Mouse (Mus musculus) bone marrow, adult 2 months (tissue): ENCODE measurements around the gene Kremen2. TPM values are rescaled to one million over a fixed set of nuclear protein-coding genes. Genes with fewer than 3 reads are reported as not detected.

Experiments
- H3K27ac ChIP-seq: fragments of 200-500 bp; 2 replicates; pipeline ENCODE4 v1.5.1; 2012; ENCODE audit warnings: low read depth, mild to moderate bottlenecking, control low read depth, inconsistent platforms, low read length; ENCODE audit not compliant: control insufficient read depth, poor library complexity, insufficient read depth
- H3K4me1 ChIP-seq: fragments of 200-500 bp; 2 replicates; pipeline ENCODE4 v1.6.1; 2011; ENCODE audit warnings: low read length; ENCODE audit not compliant: control insufficient read depth, insufficient read depth
- H3K4me3 ChIP-seq: fragments of 200-500 bp; replicated peaks from 2 replicates; pipeline ENCODE3; 2011; ENCODE audit warnings: mild to moderate bottlenecking, low read depth, low read length, control low read depth; ENCODE audit not compliant: control insufficient read depth
- CTCF ChIP-seq: fragments of 200-500 bp; IDR thresholded peaks from 2 replicates; pipeline ENCODE4 v1.5.1; 2011; ENCODE audit warnings: low read length, control low read depth; ENCODE audit not compliant: control insufficient read depth, insufficient read depth
- POLR2A ChIP-seq: fragments of 200-500 bp; IDR thresholded peaks from 2 replicates; pipeline ENCODE4 v1.6.1; 2011; ENCODE audit warnings: low read depth, mild to moderate bottlenecking, control low read depth, low read length, borderline replicate concordance; ENCODE audit not compliant: control insufficient read depth
- WGBS: fragments of 180-500 bp; shearing (Covaris S2); methylation state at CpG from one replicate; pipeline ENCODE4 v1.1.7; 2018; 5-methylcytosine and 5-hydroxymethylcytosine counted together
- polyA plus RNA-seq: library from polyadenylated mRNA; stranded (reverse); fragments of >200 nt; gene quantifications from 2 replicates; pipeline ENCODE4 v1.2.4, GENCODE M21; 2011; ENCODE audit warnings: low replicate concordance; ENCODE audit not compliant: missing spikeins, insufficient read depth, insufficient read length

The Kremen2 gene
- polyA plus RNA-seq, 1 experiment: not detected

DNA sequence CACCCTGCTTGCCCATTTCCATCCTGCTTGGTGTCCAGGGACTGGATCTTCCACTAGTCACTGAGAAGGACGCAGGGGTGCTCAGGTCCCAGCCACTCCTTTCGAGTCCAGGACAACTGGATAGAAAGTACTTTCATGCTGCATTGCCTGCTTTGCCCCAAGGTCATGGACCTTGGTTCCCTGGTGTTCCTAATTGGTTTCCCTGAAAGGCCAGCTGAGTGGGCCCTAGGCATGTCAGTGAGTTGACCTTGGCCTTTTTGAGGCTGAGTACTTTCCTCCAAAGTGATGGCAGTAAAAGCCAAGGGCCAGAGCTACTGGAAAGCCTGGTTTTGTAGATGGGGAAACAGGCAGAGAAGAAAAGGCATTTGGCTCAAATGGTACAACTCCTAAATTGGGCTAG is 23.7 kb downstream of the Kremen2 start:
- no peak overlapping the region for H3K4me3 ChIP-seq
- no peaks in the 10 kb centered on the region; the same call in 1 of the 2 replicates for H3K4me1 ChIP-seq
- no peak for TF ChIP-seq POLR2A
- no peak for TF ChIP-seq CTCF
- H3K27ac ChIP-seq: no peak overlapping the region
- WGBS: 79% methylated on average over 2 of the region's 2 CpGs

DNA sequence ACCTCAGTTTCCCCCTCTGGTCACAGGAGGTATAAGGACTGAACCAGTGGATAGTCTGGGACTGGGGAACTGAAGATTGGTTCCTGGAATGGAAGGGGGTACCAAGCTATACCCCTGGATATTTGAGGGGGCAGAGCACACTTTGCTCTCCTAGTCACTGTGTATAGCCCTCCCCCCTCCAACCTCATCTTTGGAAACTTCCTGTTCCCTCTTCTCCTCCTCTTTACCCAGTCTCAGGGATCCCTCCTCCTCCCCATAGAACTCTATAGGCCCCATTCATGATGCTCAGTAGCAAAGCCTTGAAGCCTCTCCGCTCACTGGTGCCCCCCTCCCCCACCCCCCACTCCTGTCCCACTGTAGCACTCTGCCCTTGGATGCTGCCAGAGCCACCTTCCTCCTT is 26.2 kb downstream of the Kremen2 start:
- TF ChIP-seq CTCF (no peak), POLR2A (no peak)
- H3K4me3 ChIP-seq: no peak overlapping the region
- WGBS: 76% methylated on average over 1 of the region's 1 CpGs

DNA sequence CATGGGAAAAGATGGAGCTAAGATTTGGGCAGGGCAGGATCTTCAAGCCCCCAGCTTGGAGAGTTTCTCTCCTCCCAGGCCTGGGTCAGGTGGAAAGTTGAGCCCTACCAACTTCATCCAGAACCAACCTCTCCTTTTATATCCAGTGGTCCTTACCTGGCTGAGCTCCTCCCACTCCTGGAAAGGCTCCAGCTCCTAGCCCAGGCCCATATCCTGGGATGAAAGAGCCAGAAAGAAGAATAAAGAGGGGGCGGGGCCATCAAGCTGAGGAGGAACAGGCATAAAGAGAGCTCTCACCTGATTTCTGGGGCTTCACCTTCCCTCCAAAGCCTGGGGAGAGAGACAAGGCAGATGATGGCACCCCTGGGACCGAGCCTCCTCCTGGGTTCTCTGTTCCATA is 28.6 kb downstream of the Kremen2 start:
- TF ChIP-seq CTCF (no peak), POLR2A (no peak)
- H3K4me3 ChIP-seq: no peak overlapping the region
- WGBS: 64% methylated on average over 2 of the region's 2 CpGs

More for the DNA sequence above, 26.2 kb downstream of the Kremen2 start:
- H3K4me1 ChIP-seq: no peaks in the 10 kb centered on the region
- H3K27ac ChIP-seq: no peak overlapping the region

DNA sequence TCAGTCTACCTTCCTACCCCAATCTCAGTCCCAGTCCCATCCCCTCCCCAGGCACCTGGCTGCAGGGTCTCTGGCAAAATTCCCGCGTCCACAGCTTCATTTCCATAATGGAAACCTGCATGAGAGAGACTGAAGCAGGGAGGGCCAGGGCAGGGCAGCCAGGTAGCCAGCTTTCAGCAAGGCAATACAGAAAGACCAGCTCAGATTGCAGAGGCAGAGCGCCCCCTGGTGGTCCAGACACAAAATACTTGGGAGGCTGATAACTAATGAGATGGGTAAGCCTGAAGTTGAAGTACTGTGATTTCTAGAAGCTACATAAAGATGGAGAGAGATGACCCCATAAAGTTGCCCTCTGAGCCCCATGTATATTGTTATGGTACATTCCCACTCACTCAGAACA is 39.4 kb downstream of the Kremen2 start:
- WGBS: 2% methylated on average over 3 of the region's 3 CpGs
- TF ChIP-seq CTCF (peak; percentile 91), POLR2A (no peak)
- H3K4me3 ChIP-seq: no peak overlapping the region
- no peaks in the 10 kb centered on the region for H3K4me1 ChIP-seq
- no peak overlapping the region for H3K27ac ChIP-seq

More for the DNA sequence above, 28.6 kb downstream of the Kremen2 start:
- H3K27ac ChIP-seq: no peak overlapping the region
- H3K4me1 ChIP-seq: no peaks in the 10 kb centered on the region

DNA sequence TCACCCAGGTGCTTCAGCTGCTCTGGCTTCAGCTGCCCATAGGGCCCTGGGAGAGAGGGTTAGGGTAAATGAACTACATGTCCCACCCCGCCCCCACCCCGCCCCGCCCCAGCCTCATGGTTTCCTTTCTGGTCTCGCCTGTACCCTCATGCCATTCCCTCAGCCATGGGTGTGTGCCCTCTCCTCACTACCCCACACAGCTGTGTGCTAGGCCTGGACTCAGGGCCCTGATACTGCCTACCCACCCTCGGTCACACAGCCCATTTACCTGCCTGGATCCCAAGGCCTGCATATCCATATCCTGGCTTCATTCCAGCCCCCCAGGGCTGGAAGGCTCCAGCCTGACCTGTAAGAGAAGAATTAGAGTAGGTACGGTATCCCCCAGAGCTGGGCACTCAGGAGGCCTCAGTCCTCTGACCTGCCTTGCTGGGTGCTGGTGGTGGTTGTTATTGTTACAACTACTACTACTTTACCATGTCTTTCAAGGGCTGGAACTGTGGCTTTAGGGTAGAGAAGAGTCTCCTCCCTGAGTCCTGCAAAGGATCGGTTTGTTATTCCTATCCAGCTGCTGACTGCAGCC is 40.0 kb downstream of the Kremen2 start:
- no peaks in the 10 kb centered on the region for H3K4me1 ChIP-seq
- no peak overlapping the region for H3K4me3 ChIP-seq
- H3K27ac ChIP-seq: no peak overlapping the region
- TF ChIP-seq POLR2A (no peak), CTCF (no peak)
- 76% methylated on average over 7 of the region's 7 CpGs for WGBS

DNA sequence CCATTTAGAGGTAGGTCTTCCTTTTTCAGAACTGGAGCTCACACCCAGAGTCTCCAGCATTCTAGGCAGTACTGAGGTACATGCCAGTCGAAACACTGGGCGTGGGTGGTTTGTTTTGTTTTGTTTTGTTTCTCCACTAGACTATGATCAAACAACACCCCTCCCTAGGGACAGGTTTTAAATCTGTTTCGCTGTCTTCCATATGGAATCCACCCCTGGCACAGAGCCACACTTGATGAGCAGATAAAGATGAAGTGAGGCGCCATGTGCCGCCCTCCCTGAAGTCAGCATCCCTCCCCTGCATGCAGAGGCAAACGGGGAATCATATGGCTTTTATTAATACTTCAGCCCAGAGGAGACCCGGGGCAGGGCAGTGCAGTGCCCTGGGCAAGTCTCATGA is 40.9 kb downstream of the Kremen2 start:
- 69% methylated on average over 7 of the region's 7 CpGs for WGBS
- Histone ChIP-seq H3K4me3 (no peak overlapping the region), H3K4me1 (no peaks in the 10 kb centered on the region), H3K27ac (no peak overlapping the region)
- TF ChIP-seq CTCF (no peak), POLR2A (no peak)

DNA sequence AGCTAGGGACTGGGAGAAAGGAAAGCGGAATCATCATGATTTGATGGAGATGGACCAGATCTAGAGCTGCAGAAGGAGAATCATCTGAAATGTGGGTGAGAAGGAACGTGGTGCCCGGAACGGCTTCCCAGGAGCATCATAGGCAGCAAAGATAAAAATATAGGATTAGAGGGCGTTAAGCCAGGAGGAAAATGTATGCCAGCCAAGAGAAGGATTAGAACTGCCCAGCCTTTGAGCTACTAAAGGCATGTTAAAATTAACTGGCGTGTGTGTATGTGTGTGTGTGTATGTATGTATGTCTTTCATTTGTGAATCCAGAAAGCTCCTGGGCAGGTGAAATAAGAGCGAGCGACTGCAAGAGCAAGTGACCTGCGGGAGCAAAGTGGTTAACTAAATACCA is 42.3 kb downstream of the Kremen2 start:
- Histone ChIP-seq H3K27ac (no peak overlapping the region), H3K4me1 (no peaks in the 10 kb centered on the region), H3K4me3 (no peak overlapping the region)
- 85% methylated on average over 9 of the region's 9 CpGs for WGBS
- no peak for TF ChIP-seq CTCF
- TF ChIP-seq POLR2A: no peak

DNA sequence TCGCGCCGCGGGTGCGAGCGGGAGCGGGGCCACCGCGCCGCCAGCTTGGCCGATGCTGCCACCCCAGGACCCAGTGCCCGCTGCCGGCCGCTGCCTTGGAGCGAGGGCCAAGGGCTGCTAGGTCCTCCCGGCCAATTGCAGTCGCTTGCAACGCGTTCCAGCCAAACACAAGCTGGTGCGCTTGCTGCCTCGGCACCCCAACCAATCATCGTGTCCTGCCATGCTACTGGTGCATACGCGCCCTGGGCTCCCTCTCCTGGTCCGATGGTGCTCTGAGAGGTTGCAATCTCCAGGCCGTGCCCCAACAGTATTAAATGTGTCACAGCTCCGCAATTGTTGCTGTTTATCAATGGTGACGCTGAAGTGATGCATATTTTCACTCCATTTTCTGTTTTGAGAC is 45.6 kb downstream of the Kremen2 start:
- WGBS: 1% methylated on average over 28 of the region's 28 CpGs
- peak overlapping the region; percentile 43 for H3K4me3 ChIP-seq

More for the DNA sequence above, 45.6 kb downstream of the Kremen2 start:
- no peaks in the 10 kb centered on the region for H3K4me1 ChIP-seq
- TF ChIP-seq CTCF: peak; percentile 58
- TF ChIP-seq POLR2A: no peak
- H3K27ac ChIP-seq: no peak overlapping the region; the same call in 1 of the 2 replicates
